Mouse (Mus musculus) midbrain, embryonic 15.5 days (tissue): Measurements from ENCODE around the gene Gm49486. TPM values are rescaled to one million over a fixed set of nuclear protein-coding genes. Genes with fewer than 3 reads are reported as not detected.

Experiments
- ATAC-seq: fragments of 200-750 bp; cut with Nextera tagmentation; replicated peaks from 2 replicates; pipeline ENCODE4 v1.8.0; 2017; ENCODE audit warnings: moderate TSS enrichment
- H3K27ac ChIP-seq: fragments of 300-500 bp; sonication (generic); 2 replicates; pipeline ENCODE4 v1.5.1; 2015; ENCODE audit warnings: mild to moderate bottlenecking, inconsistent platforms
- H3K27me3 ChIP-seq: fragments of 300-500 bp; sonication (generic); replicated peaks from 2 replicates; pipeline ENCODE4 v1.6.1; 2015; ENCODE audit warnings: inconsistent platforms
- H3K36me3 ChIP-seq: fragments of 300-500 bp; sonication (generic); replicated peaks from 2 replicates; pipeline ENCODE4 v1.6.1; 2015; ENCODE audit warnings: inconsistent platforms
- H3K4me1 ChIP-seq: fragments of 300-500 bp; sonication (generic); 2 replicates; pipeline ENCODE4 v1.6.1; 2015; ENCODE audit warnings: inconsistent platforms
- H3K4me2 ChIP-seq: fragments of 300-500 bp; sonication (generic); 2 replicates; pipeline ENCODE4 v1.6.1; 2015; ENCODE audit warnings: inconsistent platforms, mild to moderate bottlenecking, moderate library complexity
- H3K4me3 ChIP-seq: fragments of 300-500 bp; sonication (generic); 2 replicates; pipeline ENCODE4 v1.5.1; 2015; ENCODE audit warnings: mild to moderate bottlenecking, inconsistent platforms
- H3K9ac ChIP-seq: fragments of 300-500 bp; sonication (generic); 2 replicates; pipeline ENCODE4 v1.6.1; 2015; ENCODE audit warnings: mild to moderate bottlenecking, inconsistent platforms
- H3K9me3 ChIP-seq: fragments of 300-500 bp; sonication (generic); 2 replicates; pipeline ENCODE4 v1.6.1; 2016; ENCODE audit warnings: inconsistent platforms
- WGBS: fragments of 180-500 bp; shearing (Covaris S2); methylation state at CpG from one replicate; pipeline ENCODE4 v1.1.7; 2015; ENCODE audit warnings: mixed read lengths; 5-methylcytosine and 5-hydroxymethylcytosine counted together
- polyA plus RNA-seq: library from polyadenylated mRNA; unstranded; fragments of >200 nt; fragmentation: Nextera tagmentation; extraction: Ambion mirVana; gene quantifications from 2 replicates; pipeline ENCODE4 v1.2.1, GENCODE M21; 2015

Gm49486 gene
- polyA plus RNA-seq, 1 experiment from 2014 or later = 1.6 TPM

GRCm38 (mm10) chr15:79304832-79305231, 75.6 kb downstream of the Gm49486 start:
- Histone ChIP-seq H3K4me2 (no peak overlapping the region), H3K9ac (no peak overlapping the region), H3K27me3 (no peaks in the 10 kb centered on the region), H3K4me1 (no peaks in the 10 kb centered on the region), H3K9me3 (no peaks in the 10 kb centered on the region), H3K36me3 (0 out of 2 replicates have a peak, but pooled peaks cover 3% of the 10 kb centered on the region), H3K27ac (no peak overlapping the region), H3K4me3 (no peak overlapping the region)
- WGBS = 69% methylated on average over 4 of the region's 5 CpGs
- no peak for ATAC-seq

- no peaks in the 10 kb centered on the region for H3K27me3 ChIP-seq
- ATAC-seq = no peak
- H3K9me3 ChIP-seq = no peaks in the 10 kb centered on the region
- H3K27ac ChIP-seq = no peak overlapping the region
- WGBS = 78% methylated on average over 23 of the region's 23 CpGs
- H3K4me3 ChIP-seq = no peak overlapping the region
- H3K36me3 ChIP-seq = 0 out of 2 replicates have a peak, but pooled peaks cover 3% of the 10 kb centered on the region
- H3K4me2 ChIP-seq = no peak overlapping the region
- H3K4me1 ChIP-seq = no peaks in the 10 kb centered on the region
- H3K9ac ChIP-seq = no peak overlapping the region
Observed at GRCm38 (mm10) chr15:79306043-79306637, 76.9 kb downstream of the Gm49486 start.

Other genes with a start within 250 kb of the Gm49486 start
- gene H1f0, start 200.9 kb upstream of the Gm49486 start, polyA plus RNA-seq = 183 and 198 TPM in 2 replicates
- not detected in 2 replicates for gene Galr3, start 187.5 kb upstream of the Gm49486 start, polyA plus RNA-seq
- 61.0 and 64.3 TPM in 2 replicates for gene Ankrd54, start 166.5 kb upstream of the Gm49486 start, polyA plus RNA-seq
- gene Eif3l, start 154.2 kb upstream of the Gm49486 start, polyA plus RNA-seq = 165 and 167 TPM in 2 replicates
- gene Micall1, start 120.5 kb upstream of the Gm49486 start, polyA plus RNA-seq = 13.9 and 15.8 TPM in 2 replicates
- 229 and 243 TPM in 2 replicates for gene Polr2f, start 88.4 kb upstream of the Gm49486 start, polyA plus RNA-seq
- 15.1 and 19.1 TPM in 2 replicates for gene 1700088E04Rik, start 88.1 kb upstream of the Gm49486 start, polyA plus RNA-seq
- gene Sox10, start 64.2 kb upstream of the Gm49486 start, polyA plus RNA-seq = 2.9 TPM in 2 replicates
- gene Pick1, start 218 bp upstream of the Gm49486 start, polyA plus RNA-seq = 105 and 108 TPM in 2 replicates
- 0.47 and 0.54 TPM in 2 replicates for gene Slc16a8, start 25.4 kb downstream of the Gm49486 start, polyA plus RNA-seq
- gene Baiap2l2, start 56.1 kb downstream of the Gm49486 start, polyA plus RNA-seq = 2.6 and 3.1 TPM in 2 replicates
- 29.2 and 37.1 TPM in 2 replicates for gene Pla2g6, start 99.0 kb downstream of the Gm49486 start, polyA plus RNA-seq
- 0.80 and 1.0 TPM in 2 replicates for gene Maff, start 117.2 kb downstream of the Gm49486 start, polyA plus RNA-seq
- 47.9 and 54.9 TPM in 2 replicates for gene Tmem184b, start 174.2 kb downstream of the Gm49486 start, polyA plus RNA-seq
- 284 and 297 TPM in 2 replicates for gene Csnk1e, start 226.2 kb downstream of the Gm49486 start, polyA plus RNA-seq